Mouse (Mus musculus) midbrain, embryonic 16.5 days (tissue): ENCODE results near the gene Astn1. TPM values are rescaled to one million over a fixed set of nuclear protein-coding genes. Genes with fewer than 3 reads are reported as not detected.

Experiments
- ATAC-seq: fragments of 200-750 bp; cut with Nextera tagmentation; 2 replicates; pipeline ENCODE4 v1.8.0; 2017; ENCODE audit warnings: moderate TSS enrichment
- H3K27ac ChIP-seq: fragments of 300-500 bp; sonication (generic); 2 replicates; pipeline ENCODE4 v1.5.1; 2014; ENCODE audit warnings: mild to moderate bottlenecking, low read length, mixed read lengths
- H3K27me3 ChIP-seq: fragments of 300-500 bp; sonication (generic); 2 replicates; pipeline ENCODE4 v1.6.1; 2014; ENCODE audit warnings: low read depth, low read length, mixed read lengths; ENCODE audit not compliant: control insufficient read depth, insufficient read depth
- H3K36me3 ChIP-seq: fragments of 300-500 bp; sonication (generic); 2 replicates; pipeline ENCODE4 v1.6.1; 2014; ENCODE audit warnings: mild to moderate bottlenecking, low read length, moderate library complexity, mixed read lengths; ENCODE audit not compliant: control insufficient read depth, insufficient read depth
- H3K4me1 ChIP-seq: fragments of 300-500 bp; sonication (generic); 2 replicates; pipeline ENCODE4 v1.6.1; 2014; ENCODE audit warnings: mild to moderate bottlenecking, low read length, mixed read lengths; ENCODE audit not compliant: control insufficient read depth, insufficient read depth
- H3K4me2 ChIP-seq: fragments of 300-500 bp; sonication (generic); 2 replicates; pipeline ENCODE4 v1.6.1; 2014; ENCODE audit warnings: mild to moderate bottlenecking, low read length, mixed read lengths
- H3K4me3 ChIP-seq: fragments of 300-500 bp; sonication (generic); 2 replicates; pipeline ENCODE4 v1.5.1; 2014; ENCODE audit warnings: low read depth, mild to moderate bottlenecking, low read length, moderate library complexity, mixed read lengths
- H3K9ac ChIP-seq: fragments of 300-500 bp; sonication (generic); 2 replicates; pipeline ENCODE4 v1.6.1; 2014; ENCODE audit warnings: low read depth, low read length, mixed read lengths
- H3K9me3 ChIP-seq: fragments of 300-500 bp; sonication (generic); replicated peaks from 2 replicates; pipeline ENCODE4 v1.6.1; 2014; ENCODE audit warnings: mild to moderate bottlenecking, low read length, mixed read lengths; ENCODE audit not compliant: control insufficient read depth, poor library complexity, severe bottlenecking
- WGBS: fragments of 180-500 bp; shearing (Covaris S2); extraction: QIAGEN DNeasy Blood & Tissue Kit; methylation state at CpG from one replicate; pipeline ENCODE4 v1.1.7; 2014; 5-methylcytosine and 5-hydroxymethylcytosine counted together
- polyA plus RNA-seq: library from polyadenylated mRNA; unstranded; fragments of >200 nt; fragmentation: Nextera tagmentation; extraction: Ambion mirVana; gene quantifications from 2 replicates; pipeline ENCODE4 v1.2.1, GENCODE M21; 2015

Astn1 gene
- polyA plus RNA-seq, 1 experiment from 2014 or later: 47.2 TPM

GRCm38 (mm10) chr1:158516558-158516957 is 154.5 kb downstream of the Astn1 start:
- H3K27me3 ChIP-seq: no peaks in the 10 kb centered on the region
- H3K27ac ChIP-seq: no peak overlapping the region
- H3K4me3 ChIP-seq: no peak overlapping the region
- H3K9ac ChIP-seq: no peak overlapping the region
- H3K4me1 ChIP-seq: no peaks in the 10 kb centered on the region
- no peaks in the 10 kb centered on the region for H3K9me3 ChIP-seq
- ATAC-seq: no peak
- peaks cover 20% of the 10 kb centered on the region for H3K36me3 ChIP-seq
- no peak overlapping the region for H3K4me2 ChIP-seq
- WGBS: 77% methylated on average over 4 of the region's 4 CpGs

DNA sequence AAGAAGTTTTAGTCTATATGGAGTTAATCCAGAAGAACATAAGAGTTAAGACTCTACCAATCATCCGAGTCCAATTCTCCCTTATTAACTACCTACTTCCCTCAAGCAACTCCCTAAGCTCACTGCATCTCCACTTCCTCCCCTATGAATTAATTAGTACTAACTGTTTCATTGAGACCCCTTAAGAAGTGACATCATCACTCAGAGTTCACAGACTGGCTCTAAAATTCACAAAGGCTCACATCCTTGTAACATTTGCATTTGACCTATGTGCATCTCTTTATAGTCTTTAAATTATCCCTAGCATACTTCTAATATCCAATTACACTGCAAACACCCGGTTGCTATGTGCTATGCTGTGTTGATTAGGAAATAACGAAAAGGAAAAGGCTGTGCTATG is 174.1 kb downstream of the Astn1 start:
- H3K4me2 ChIP-seq: no peak overlapping the region
- no peak overlapping the region for H3K9ac ChIP-seq
- peaks cover 2% of the 10 kb centered on the region; the same call in 1 of the 2 replicates for H3K4me1 ChIP-seq
- H3K27me3 ChIP-seq: no peaks in the 10 kb centered on the region
- WGBS: 47% methylated on average over 3 of the region's 3 CpGs
- no peak overlapping the region for H3K4me3 ChIP-seq
- ATAC-seq: no peak
- H3K9me3 ChIP-seq: no peaks in the 10 kb centered on the region
- H3K27ac ChIP-seq: no peak overlapping the region
- peaks cover 3% of the 10 kb centered on the region; the same call in 1 of the 2 replicates for H3K36me3 ChIP-seq

GRCm38 (mm10) chr1:158536867-158537266 is 174.8 kb downstream of the Astn1 start:
- H3K4me2 ChIP-seq: no peak overlapping the region
- no peak overlapping the region for H3K9ac ChIP-seq
- H3K4me3 ChIP-seq: no peak overlapping the region
- peak; percentile 80 for ATAC-seq
- H3K27ac ChIP-seq: no peak overlapping the region
- H3K9me3 ChIP-seq: no peaks in the 10 kb centered on the region
- peaks cover 2% of the 10 kb centered on the region; the same call in 1 of the 2 replicates for H3K4me1 ChIP-seq
- 10% methylated on average over 1 of the region's 1 CpGs for WGBS
- H3K27me3 ChIP-seq: no peaks in the 10 kb centered on the region
- H3K36me3 ChIP-seq: peaks cover 5% of the 10 kb centered on the region

GRCm38 (mm10) chr1:158545095-158545494 is 183.0 kb downstream of the Astn1 start:
- no peak overlapping the region for H3K4me2 ChIP-seq
- no peaks in the 10 kb centered on the region for H3K27me3 ChIP-seq
- no peak overlapping the region for H3K27ac ChIP-seq
- peaks cover 21% of the 10 kb centered on the region for H3K4me1 ChIP-seq
- peaks cover 2% of the 10 kb centered on the region; the same call in 1 of the 2 replicates for H3K36me3 ChIP-seq
- ATAC-seq: no peak
- no peak overlapping the region for H3K4me3 ChIP-seq
- no peaks in the 10 kb centered on the region for H3K9me3 ChIP-seq
- 68% methylated on average over 4 of the region's 4 CpGs for WGBS
- no peak overlapping the region for H3K9ac ChIP-seq

DNA sequence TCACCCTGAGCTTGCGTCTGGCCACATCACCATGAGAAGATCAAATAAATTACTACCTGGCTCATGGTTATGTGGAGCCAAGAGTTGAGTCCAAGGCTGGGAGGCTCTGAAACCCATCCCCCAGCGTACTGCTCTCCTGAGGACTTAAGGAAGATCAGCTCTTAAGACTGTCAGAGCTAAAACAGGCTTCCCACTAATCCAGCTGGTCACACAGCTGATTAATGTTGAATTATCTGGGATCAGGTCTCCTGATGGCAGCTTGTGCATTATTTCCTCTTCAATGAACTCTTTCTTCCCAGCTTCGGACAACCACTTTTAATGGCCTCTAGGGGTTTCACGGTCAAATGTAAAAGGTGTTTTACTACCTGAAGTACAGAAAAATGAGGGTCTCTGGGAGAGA is 184.4 kb downstream of the Astn1 start:
- H3K4me3 ChIP-seq: no peak overlapping the region
- ATAC-seq: no peak

GRCm38 (mm10) chr1:158547592-158548211 is 185.6 kb downstream of the Astn1 start:
- no peak overlapping the region for H3K9ac ChIP-seq
- H3K4me1 ChIP-seq: peaks cover 21% of the 10 kb centered on the region
- no peaks in the 10 kb centered on the region for H3K36me3 ChIP-seq
- peak overlapping the region; percentile 68 for H3K27ac ChIP-seq
- H3K4me2 ChIP-seq: no peak overlapping the region
- no peak overlapping the region for H3K4me3 ChIP-seq
- no peaks in the 10 kb centered on the region for H3K9me3 ChIP-seq
- 15% methylated on average over 3 of the region's 3 CpGs for WGBS
- H3K27me3 ChIP-seq: no peaks in the 10 kb centered on the region
- peak; percentile 73 for ATAC-seq

More for the DNA sequence above, 184.4 kb downstream of the Astn1 start:
- peaks cover 2% of the 10 kb centered on the region; the same call in 1 of the 2 replicates for H3K36me3 ChIP-seq
- H3K27ac ChIP-seq: no peak overlapping the region
- peaks cover 21% of the 10 kb centered on the region for H3K4me1 ChIP-seq
- H3K4me2 ChIP-seq: no peak overlapping the region
- no peaks in the 10 kb centered on the region for H3K9me3 ChIP-seq
- H3K9ac ChIP-seq: no peak overlapping the region
- WGBS: 24% methylated on average over 4 of the region's 4 CpGs
- no peaks in the 10 kb centered on the region for H3K27me3 ChIP-seq

GRCm38 (mm10) chr1:158548319-158548718 is 186.2 kb downstream of the Astn1 start:
- no peak for ATAC-seq
- H3K27me3 ChIP-seq: no peaks in the 10 kb centered on the region
- no peak overlapping the region for H3K4me3 ChIP-seq
- peak overlapping the region; percentile 63 for H3K27ac ChIP-seq
- H3K36me3 ChIP-seq: no peaks in the 10 kb centered on the region
- WGBS: 57% methylated on average over 8 of the region's 8 CpGs
- no peaks in the 10 kb centered on the region for H3K9me3 ChIP-seq
- H3K4me1 ChIP-seq: peaks cover 21% of the 10 kb centered on the region
- H3K4me2 ChIP-seq: no peak overlapping the region
- H3K9ac ChIP-seq: no peak overlapping the region

DNA sequence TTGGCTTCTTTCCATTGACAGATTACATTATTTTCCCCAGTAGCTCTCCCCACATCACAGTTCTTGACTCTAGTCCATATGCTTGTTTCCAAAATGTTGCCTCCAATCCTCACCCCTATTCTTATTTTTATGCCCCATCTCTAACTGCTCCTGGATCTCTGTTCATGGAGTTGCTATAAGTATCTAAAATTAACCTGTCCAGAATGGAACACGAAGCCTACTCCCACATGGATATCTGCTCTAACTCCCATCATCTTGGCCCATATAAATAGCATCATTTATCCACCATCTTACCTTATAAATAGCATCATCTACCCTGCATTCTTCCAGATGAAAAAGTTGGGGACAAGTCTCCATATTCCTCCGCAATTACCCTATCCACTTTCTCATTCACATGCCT is 187.5 kb downstream of the Astn1 start:
- no peaks in the 10 kb centered on the region for H3K9me3 ChIP-seq
- H3K9ac ChIP-seq: no peak overlapping the region
- no peak overlapping the region for H3K4me2 ChIP-seq
- peaks cover 32% of the 10 kb centered on the region for H3K4me1 ChIP-seq
- WGBS: 96% methylated on average over 2 of the region's 2 CpGs
- no peak for ATAC-seq
- H3K36me3 ChIP-seq: no peaks in the 10 kb centered on the region
- no peaks in the 10 kb centered on the region for H3K27me3 ChIP-seq
- H3K27ac ChIP-seq: no peak overlapping the region
- no peak overlapping the region for H3K4me3 ChIP-seq

DNA sequence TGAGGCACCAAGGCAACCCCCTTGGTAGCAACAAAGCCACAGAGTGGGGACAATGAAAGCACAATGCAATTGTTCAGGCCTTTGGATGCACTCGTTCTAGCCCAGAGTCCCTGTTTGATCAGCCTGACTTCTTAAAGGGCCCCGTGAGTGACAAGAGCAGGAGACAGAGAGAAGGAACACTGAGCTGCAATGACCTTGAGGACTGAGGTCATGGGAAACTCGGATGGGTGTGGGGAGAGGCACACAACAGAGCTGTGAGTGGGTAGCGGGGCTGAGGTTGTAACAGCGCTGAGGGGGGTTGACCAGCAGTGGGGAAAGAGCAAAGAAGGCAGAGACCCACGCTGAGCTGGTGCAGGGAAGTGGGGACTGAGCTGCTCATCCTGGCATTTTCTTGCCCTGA is 189.9 kb downstream of the Astn1 start:
- H3K9ac ChIP-seq: no peak overlapping the region

More for the DNA sequence above, 189.9 kb downstream of the Astn1 start:
- Histone ChIP-seq H3K27ac (no peak overlapping the region), H3K4me2 (no peak overlapping the region), H3K4me1 (peaks cover 27% of the 10 kb centered on the region), H3K4me3 (no peak overlapping the region), H3K36me3 (no peaks in the 10 kb centered on the region), H3K27me3 (no peaks in the 10 kb centered on the region), H3K9me3 (no peaks in the 10 kb centered on the region)
- no peak for ATAC-seq
- 7% methylated on average over 6 of the region's 6 CpGs for WGBS
